Mouse (Mus musculus) midbrain, embryonic 15.5 days (tissue): ENCODE measurements around the gene Cd63. TPM values are rescaled to one million over a fixed set of nuclear protein-coding genes. Genes with fewer than 3 reads are reported as not detected.

Experiments used
- ATAC-seq: fragments of 200-750 bp; cut with Nextera tagmentation; replicated peaks from 2 replicates; pipeline ENCODE4 v1.8.0; 2017; ENCODE audit warnings: moderate TSS enrichment
- H3K27ac ChIP-seq: fragments of 300-500 bp; sonication (generic); 2 replicates; pipeline ENCODE4 v1.5.1; 2015; ENCODE audit warnings: mild to moderate bottlenecking, inconsistent platforms
- H3K27me3 ChIP-seq: fragments of 300-500 bp; sonication (generic); replicated peaks from 2 replicates; pipeline ENCODE4 v1.6.1; 2015; ENCODE audit warnings: inconsistent platforms
- H3K36me3 ChIP-seq: fragments of 300-500 bp; sonication (generic); replicated peaks from 2 replicates; pipeline ENCODE4 v1.6.1; 2015; ENCODE audit warnings: inconsistent platforms
- H3K4me1 ChIP-seq: fragments of 300-500 bp; sonication (generic); 2 replicates; pipeline ENCODE4 v1.6.1; 2015; ENCODE audit warnings: inconsistent platforms
- H3K4me2 ChIP-seq: fragments of 300-500 bp; sonication (generic); 2 replicates; pipeline ENCODE4 v1.6.1; 2015; ENCODE audit warnings: inconsistent platforms, mild to moderate bottlenecking, moderate library complexity
- H3K4me3 ChIP-seq: fragments of 300-500 bp; sonication (generic); 2 replicates; pipeline ENCODE4 v1.5.1; 2015; ENCODE audit warnings: mild to moderate bottlenecking, inconsistent platforms
- H3K9ac ChIP-seq: fragments of 300-500 bp; sonication (generic); 2 replicates; pipeline ENCODE4 v1.6.1; 2015; ENCODE audit warnings: mild to moderate bottlenecking, inconsistent platforms
- H3K9me3 ChIP-seq: fragments of 300-500 bp; sonication (generic); 2 replicates; pipeline ENCODE4 v1.6.1; 2016; ENCODE audit warnings: inconsistent platforms
- WGBS: fragments of 180-500 bp; shearing (Covaris S2); methylation state at CpG from one replicate; pipeline ENCODE4 v1.1.7; 2015; ENCODE audit warnings: mixed read lengths; 5-methylcytosine and 5-hydroxymethylcytosine counted together
- polyA plus RNA-seq: library from polyadenylated mRNA; unstranded; fragments of >200 nt; fragmentation: Nextera tagmentation; extraction: Ambion mirVana; gene quantifications from 2 replicates; pipeline ENCODE4 v1.2.1, GENCODE M21; 2015

Gene Cd63
- 154 and 184 TPM in 2 replicates for polyA plus RNA-seq

- no peak within 1 kb of the TSS for H3K9ac ChIP-seq
- H3K27ac ChIP-seq, result no peak within 1 kb of the TSS
- 83% methylated on average over 3 of the region's 3 CpGs for WGBS
Observed at GRCm38 (mm10) chr10:128900698-128901097, at the start of gene Cd63. Gene Cd63, plus strand, starts transcription at chr10:128900989.

GRCm38 (mm10) chr10:128861176-128861575 is 39.6 kb upstream of the Cd63 start:
- H3K9me3 ChIP-seq, result no peaks in the 10 kb centered on the region
- no peak for ATAC-seq
- H3K27me3 ChIP-seq, result no peaks in the 10 kb centered on the region
- H3K4me1 ChIP-seq, result no peaks in the 10 kb centered on the region
- H3K4me3 ChIP-seq, result no peak overlapping the region
- H3K36me3 ChIP-seq, result 0 out of 2 replicates have a peak, but pooled peaks cover 6% of the 10 kb centered on the region
- no peak overlapping the region for H3K9ac ChIP-seq
- H3K4me2 ChIP-seq, result no peak overlapping the region
- no peak overlapping the region for H3K27ac ChIP-seq

More at GRCm38 (mm10) chr10:128900698-128901097, at the start of gene Cd63:
- no peak within 1 kb of the TSS for H3K4me2 ChIP-seq
- ATAC-seq, result no peak
- H3K4me1 ChIP-seq, result peaks cover 7% of the 10 kb centered on the region
- H3K4me3 ChIP-seq, result no peak within 1 kb of the TSS
- H3K27me3 ChIP-seq, result peaks cover 15% of the 10 kb centered on the region
- no peaks in the 10 kb centered on the region for H3K36me3 ChIP-seq
- no peaks in the 10 kb centered on the region for H3K9me3 ChIP-seq

GRCm38 (mm10) chr10:128866042-128866441 is 34.7 kb upstream of the Cd63 start:
- no peak overlapping the region for H3K4me3 ChIP-seq
- H3K27ac ChIP-seq, result no peak overlapping the region
- ATAC-seq, result no peak
- peaks cover 9% of the 10 kb centered on the region; the same call in 1 of the 2 replicates for H3K36me3 ChIP-seq
- no peak overlapping the region for H3K4me2 ChIP-seq
- H3K9ac ChIP-seq, result no peak overlapping the region
- whole genome bisulfite sequencing, result 92% methylated on average over 3 of the region's 3 CpGs
- H3K9me3 ChIP-seq, result no peaks in the 10 kb centered on the region
- no peaks in the 10 kb centered on the region for H3K27me3 ChIP-seq
- H3K4me1 ChIP-seq, result no peaks in the 10 kb centered on the region

- 97% methylated on average over 1 of the region's 1 CpGs for WGBS
- no peak for ATAC-seq
- H3K4me1 ChIP-seq, result no peaks in the 10 kb centered on the region
- H3K4me3 ChIP-seq, result no peak overlapping the region
- no peak overlapping the region for H3K4me2 ChIP-seq
- peaks cover 12% of the 10 kb centered on the region; the same call in 1 of the 2 replicates for H3K36me3 ChIP-seq
- H3K27me3 ChIP-seq, result no peaks in the 10 kb centered on the region
- H3K9me3 ChIP-seq, result no peaks in the 10 kb centered on the region
- H3K9ac ChIP-seq, result no peak overlapping the region
- no peak overlapping the region for H3K27ac ChIP-seq
Observed at GRCm38 (mm10) chr10:128866518-128866917, 34.3 kb upstream of the Cd63 start.

- H3K9ac ChIP-seq, result no peak overlapping the region
- H3K27me3 ChIP-seq, result no peaks in the 10 kb centered on the region
- ATAC-seq, result no peak
- peaks cover 30% of the 10 kb centered on the region for H3K36me3 ChIP-seq
- H3K4me2 ChIP-seq, result no peak overlapping the region
- H3K4me3 ChIP-seq, result no peak overlapping the region
- 90% methylated on average over 3 of the region's 3 CpGs for WGBS
- no peak overlapping the region for H3K27ac ChIP-seq
- H3K9me3 ChIP-seq, result no peaks in the 10 kb centered on the region
- H3K4me1 ChIP-seq, result no peaks in the 10 kb centered on the region
Observed at GRCm38 (mm10) chr10:128870341-128870740, 30.4 kb upstream of the Cd63 start.

GRCm38 (mm10) chr10:128878291-128878690 is 22.5 kb upstream of the Cd63 start:
- Histone ChIP-seq H3K4me3 (no peak overlapping the region), H3K27ac (no peak overlapping the region), H3K4me2 (no peak overlapping the region), H3K9ac (no peak overlapping the region), H3K9me3 (no peaks in the 10 kb centered on the region), H3K27me3 (no peaks in the 10 kb centered on the region), H3K4me1 (no peaks in the 10 kb centered on the region), H3K36me3 (peaks cover 17% of the 10 kb centered on the region; the same call in 1 of the 2 replicates)
- no peak for ATAC-seq

DNA sequence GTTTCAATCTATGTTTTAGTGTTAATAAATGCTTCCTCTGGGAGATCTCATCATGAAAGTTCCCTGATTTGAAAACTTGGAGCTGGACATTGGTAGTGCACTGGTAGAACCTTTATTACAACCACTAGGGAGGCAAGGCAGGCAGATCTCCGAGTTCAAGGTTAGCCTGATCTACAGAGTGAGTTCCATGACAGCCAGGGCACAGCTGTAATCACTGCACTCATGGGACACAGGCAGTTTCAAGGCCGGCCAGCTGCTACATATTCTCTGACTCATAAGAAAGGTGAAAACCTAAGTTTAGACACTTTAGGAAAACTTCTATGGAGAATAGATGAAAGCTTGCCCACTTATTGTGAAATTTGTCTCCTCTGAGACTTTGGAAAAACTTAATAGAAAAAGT is 22.0 kb upstream of the Cd63 start:
- Histone ChIP-seq H3K27me3 (no peaks in the 10 kb centered on the region), H3K4me2 (no peak overlapping the region), H3K4me1 (no peaks in the 10 kb centered on the region), H3K36me3 (peaks cover 12% of the 10 kb centered on the region; the same call in 1 of the 2 replicates), H3K4me3 (no peak overlapping the region), H3K9me3 (no peaks in the 10 kb centered on the region), H3K27ac (no peak overlapping the region), H3K9ac (no peak overlapping the region)
- ATAC-seq, result no peak
- WGBS, result 97% methylated on average over 2 of the region's 2 CpGs

- no peak overlapping the region for H3K9ac ChIP-seq
- WGBS, result 82% methylated on average over 5 of the region's 5 CpGs
- H3K4me2 ChIP-seq, result no peak overlapping the region
- no peak for ATAC-seq
- H3K27ac ChIP-seq, result no peak overlapping the region
- H3K4me3 ChIP-seq, result no peak overlapping the region
- H3K27me3 ChIP-seq, result no peaks in the 10 kb centered on the region
- H3K36me3 ChIP-seq, result peaks cover 19% of the 10 kb centered on the region; the same call in 1 of the 2 replicates
- no peaks in the 10 kb centered on the region for H3K9me3 ChIP-seq
- H3K4me1 ChIP-seq, result no peaks in the 10 kb centered on the region
Observed at GRCm38 (mm10) chr10:128882067-128882466, 18.7 kb upstream of the Cd63 start.

DNA sequence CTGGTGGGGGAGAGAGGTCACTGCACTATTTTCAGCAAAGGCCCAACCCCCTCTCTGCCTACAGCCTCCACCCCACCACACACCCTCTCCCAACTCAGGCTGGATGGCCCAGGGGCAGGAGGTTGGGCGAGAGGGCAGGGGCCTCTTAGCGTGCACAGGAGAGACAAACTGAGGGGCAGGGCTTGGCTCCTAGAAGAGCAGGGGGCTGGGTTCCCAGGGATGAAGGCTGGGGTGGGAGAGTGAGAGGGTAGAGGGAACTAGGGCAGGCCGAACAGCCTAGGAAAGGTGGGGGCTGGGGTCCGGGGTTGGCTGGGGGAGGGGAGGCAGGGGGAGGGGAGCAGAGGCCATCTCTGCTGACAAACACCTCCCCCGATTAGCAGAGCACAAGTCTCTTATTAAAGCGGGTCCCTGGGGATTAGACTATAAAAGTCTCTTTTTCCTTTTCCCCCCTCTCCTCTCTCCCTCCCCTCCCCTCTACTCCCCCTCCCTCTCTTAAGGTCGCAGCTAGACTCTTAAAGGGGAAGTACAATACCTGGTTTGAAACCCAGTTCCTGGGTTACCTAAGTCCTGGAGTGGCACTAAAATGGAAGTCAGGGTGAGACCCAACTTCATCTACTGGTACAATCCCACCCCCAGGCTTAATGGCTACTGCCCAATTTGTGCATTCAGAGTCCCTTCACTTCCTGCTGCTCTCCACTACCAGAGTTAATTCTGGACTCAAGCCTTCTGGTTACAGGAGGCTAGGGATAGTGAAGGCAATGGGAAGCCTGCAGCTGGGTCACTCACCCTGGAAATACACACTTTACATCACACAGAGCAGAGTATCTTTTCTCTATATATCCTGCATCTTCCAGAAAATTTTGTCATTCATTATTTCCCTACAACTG is 11.6 kb upstream of the Cd63 start:
- Histone ChIP-seq H3K4me2 (peak overlapping the region; percentile 88), H3K27me3 (no peaks in the 10 kb centered on the region), H3K9me3 (no peaks in the 10 kb centered on the region), H3K27ac (peak overlapping the region; percentile 72), H3K36me3 (peaks cover 13% of the 10 kb centered on the region; the same call in 1 of the 2 replicates), H3K9ac (peak overlapping the region; percentile 52), H3K4me1 (peaks cover 37% of the 10 kb centered on the region), H3K4me3 (peak overlapping the region; percentile 63)
- peak; percentile 42 for ATAC-seq
- WGBS, result 6% methylated on average over 6 of the region's 7 CpGs

GRCm38 (mm10) chr10:128889846-128890245 is 10.9 kb upstream of the Cd63 start:
- peaks cover 37% of the 10 kb centered on the region for H3K4me1 ChIP-seq
- H3K9ac ChIP-seq, result peak overlapping the region; percentile 88; the same call in 1 of the 2 replicates
- no peaks in the 10 kb centered on the region for H3K9me3 ChIP-seq
- no peak for ATAC-seq
- peaks cover 11% of the 10 kb centered on the region; the same call in 1 of the 2 replicates for H3K36me3 ChIP-seq
- peak overlapping the region; percentile 63 for H3K4me3 ChIP-seq
- peak overlapping the region; percentile 88 for H3K4me2 ChIP-seq
- WGBS, result 7% methylated on average over 1 of the region's 2 CpGs
- no peaks in the 10 kb centered on the region for H3K27me3 ChIP-seq
- peak overlapping the region; percentile 93; the same call in 1 of the 2 replicates for H3K27ac ChIP-seq

GRCm38 (mm10) chr10:128890383-128891295 is 10.2 kb upstream of the Cd63 start:
- no peak; the same call in none of the 2 replicates for ATAC-seq
- H3K4me1 ChIP-seq, result peaks cover 38% of the 10 kb centered on the region

More at GRCm38 (mm10) chr10:128890383-128891295, 10.2 kb upstream of the Cd63 start:
- H3K27me3 ChIP-seq, result peaks cover under 1% of the 10 kb centered on the region; the same call in 1 of the 2 replicates
- H3K36me3 ChIP-seq, result 0 out of 2 replicates have a peak, but pooled peaks cover 8% of the 10 kb centered on the region
- H3K4me3 ChIP-seq, result peak overlapping the region; percentile 63
- H3K4me2 ChIP-seq, result peak overlapping the region; percentile 88
- peak overlapping the region; percentile 93 for H3K27ac ChIP-seq
- peak overlapping the region; percentile 88 for H3K9ac ChIP-seq
- no peaks in the 10 kb centered on the region for H3K9me3 ChIP-seq
- WGBS, result under 1% methylated on average over 40 of the region's 40 CpGs
